Mouse (Mus musculus): ENCODE results near the gene Cyp4a32. TPM values are rescaled to one million over a fixed set of nuclear protein-coding genes. Genes with fewer than 3 reads are reported as not detected.

The Cyp4a32 gene
- polyA plus RNA-seq (2015; fragmentation: Illumina TruSeq; extraction: RNeasy Lipid Tissue Mini Kit (QIAGEN cat#74804); ENCODE audit: insufficient read depth, low read depth, low replicate concordance): not detected

DNA sequence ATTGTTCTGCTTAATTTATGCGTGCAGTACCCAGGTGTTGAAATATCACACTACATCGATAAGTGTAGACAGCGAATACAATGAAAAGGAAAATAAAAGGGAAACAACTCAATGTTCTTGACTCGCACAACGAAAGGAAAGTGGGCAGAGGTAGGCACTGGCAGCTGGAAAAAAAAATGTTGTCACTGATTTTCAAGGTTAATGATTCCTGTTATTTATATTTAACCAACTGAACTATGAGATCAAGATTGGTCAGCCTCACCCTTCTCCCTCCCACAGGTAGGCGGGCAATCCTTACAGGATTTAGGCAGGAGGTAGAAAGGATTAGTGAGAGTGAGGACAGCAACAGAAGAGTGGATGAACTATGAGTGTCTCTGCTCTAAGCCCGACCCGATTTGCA is at the start of gene Cyp4a32:
Gene Cyp4a32 (plus strand): TSS at position 359 of the 400 bp plus-strand sequence.

DNA sequence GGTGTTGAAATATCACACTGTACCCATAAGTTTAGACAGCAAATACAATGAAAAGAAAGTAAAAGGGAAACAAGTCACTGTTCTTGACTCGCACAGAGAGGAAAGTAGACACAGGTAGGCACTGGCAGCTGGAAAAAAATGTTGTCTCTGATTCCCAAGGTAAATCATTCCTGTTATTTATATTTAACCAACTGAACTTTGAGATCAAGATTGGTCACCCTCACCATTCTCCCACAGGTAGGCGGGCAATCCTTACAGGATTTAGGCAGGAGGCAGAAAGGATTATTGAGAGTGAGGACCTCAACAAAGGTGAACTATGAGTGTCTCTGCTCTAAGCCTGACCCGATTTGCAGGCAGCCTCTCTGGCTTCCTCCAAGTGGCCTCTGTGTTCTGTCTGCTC is 37.4 kb upstream of the Cyp4a32 start, which contains the start of gene Cyp4a31:
Gene Cyp4a31 (plus strand): TSS at position 249 of the 400 bp plus-strand sequence.

DNA sequence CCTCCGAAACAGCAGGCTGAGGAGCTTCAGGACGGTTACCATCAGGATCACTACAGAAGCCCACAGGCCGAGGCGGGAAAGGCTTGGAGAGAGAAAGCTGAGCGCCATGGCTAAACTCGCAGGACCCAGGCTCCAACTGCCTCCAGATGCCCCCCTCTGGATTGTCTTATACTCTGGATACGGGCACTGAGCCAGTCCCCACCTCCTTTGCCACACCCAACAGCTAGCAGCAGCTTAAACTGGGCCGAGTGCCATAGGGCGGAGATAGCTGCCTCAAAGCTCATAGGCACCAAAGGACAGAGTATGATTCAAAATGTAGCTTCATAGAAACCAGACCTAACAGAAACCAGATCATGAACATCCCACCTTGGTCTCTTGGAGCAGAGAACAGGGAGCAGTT is 46.8 kb downstream of the Cyp4a32 start, which contains the start of gene Cyp4b1:
Gene Cyp4b1 (minus strand): TSS at position 144 of the 400 bp plus-strand sequence.

Other genes with a start within 250 kb of the Cyp4a32 start
- gene Cyp4a12b, start 189.3 kb upstream of the Cyp4a32 start, polyA plus RNA-seq (2015; fragmentation: Illumina TruSeq; extraction: RNeasy Lipid Tissue Mini Kit (QIAGEN cat#74804); ENCODE audit: insufficient read depth, low read depth, low replicate concordance): not detected
- gene Cyp4a30b, start 148.4 kb upstream of the Cyp4a32 start, polyA plus RNA-seq (2015; fragmentation: Illumina TruSeq; extraction: RNeasy Lipid Tissue Mini Kit (QIAGEN cat#74804); ENCODE audit: insufficient read depth, low read depth, low replicate concordance): not detected
- gene Cyp4a14, start 104.8 kb upstream of the Cyp4a32 start, polyA plus RNA-seq (2015; fragmentation: Illumina TruSeq; extraction: RNeasy Lipid Tissue Mini Kit (QIAGEN cat#74804); ENCODE audit: insufficient read depth, low read depth, low replicate concordance): not detected
- gene Cyp4a10, start 82.7 kb upstream of the Cyp4a32 start, polyA plus RNA-seq (2015; fragmentation: Illumina TruSeq; extraction: RNeasy Lipid Tissue Mini Kit (QIAGEN cat#74804); ENCODE audit: insufficient read depth, low read depth, low replicate concordance): not detected
- gene Cyp4a31, start 37.3 kb upstream of the Cyp4a32 start, polyA plus RNA-seq (2015; fragmentation: Illumina TruSeq; extraction: RNeasy Lipid Tissue Mini Kit (QIAGEN cat#74804); ENCODE audit: insufficient read depth, low read depth, low replicate concordance): not detected
- gene Cyp4b1, start 46.8 kb downstream of the Cyp4a32 start, polyA plus RNA-seq (2015; fragmentation: Illumina TruSeq; extraction: RNeasy Lipid Tissue Mini Kit (QIAGEN cat#74804); ENCODE audit: insufficient read depth, low read depth, low replicate concordance): 12.9 TPM
- 9.3 TPM for gene Efcab14, start 136.8 kb downstream of the Cyp4a32 start, polyA plus RNA-seq (2015; fragmentation: Illumina TruSeq; extraction: RNeasy Lipid Tissue Mini Kit (QIAGEN cat#74804); ENCODE audit: insufficient read depth, low read depth, low replicate concordance)
- gene Tex38, start 180.0 kb downstream of the Cyp4a32 start, polyA plus RNA-seq (2015; fragmentation: Illumina TruSeq; extraction: RNeasy Lipid Tissue Mini Kit (QIAGEN cat#74804); ENCODE audit: insufficient read depth, low read depth, low replicate concordance): not detected
- gene Atpaf1, start 183.8 kb downstream of the Cyp4a32 start, polyA plus RNA-seq (2015; fragmentation: Illumina TruSeq; extraction: RNeasy Lipid Tissue Mini Kit (QIAGEN cat#74804); ENCODE audit: insufficient read depth, low read depth, low replicate concordance): 5.5 TPM
- 9.4 TPM for gene Mob3c, start 227.1 kb downstream of the Cyp4a32 start, polyA plus RNA-seq (2015; fragmentation: Illumina TruSeq; extraction: RNeasy Lipid Tissue Mini Kit (QIAGEN cat#74804); ENCODE audit: insufficient read depth, low read depth, low replicate concordance)
- 79.9 TPM for gene Mknk1, start 238.2 kb downstream of the Cyp4a32 start, polyA plus RNA-seq (2015; fragmentation: Illumina TruSeq; extraction: RNeasy Lipid Tissue Mini Kit (QIAGEN cat#74804); ENCODE audit: insufficient read depth, low read depth, low replicate concordance)

Data from pancreas, adult 10 weeks (tissue).